Mouse (Mus musculus) CH12.LX (cell line): ENCODE measurements around the gene Gm20388. TPM values are rescaled to one million over a fixed set of nuclear protein-coding genes. Genes with fewer than 3 reads are reported as not detected.

ENCODE experiments used
- DNase-seq: peaks from one replicate; pipeline ENCODE4 v3.0.0-alpha.2; 2013; ENCODE audit errors: extremely low read depth
- H3K27ac ChIP-seq: 2 replicates; pipeline ENCODE4 v1.5.1; 2012; ENCODE audit warnings: low read depth, mild to moderate bottlenecking, control low read depth, moderate library complexity; ENCODE audit not compliant: insufficient read depth
- H3K27me3 ChIP-seq: replicated peaks from 2 replicates; pipeline ENCODE3; 2012; ENCODE audit warnings: inconsistent platforms
- H3K36me3 ChIP-seq, 2 experiments: replicated peaks in 1 of 2; 2 replicates each; pipeline versions ENCODE3 to v1.6.1; 2012; ENCODE audit warnings: inconsistent platforms in 1 of 2, low read length in 1 of 2, mild to moderate bottlenecking in 1 of 2, mixed read lengths in 1 of 2, moderate library complexity in 1 of 2; ENCODE audit not compliant: control insufficient read depth in 1 of 2, insufficient read depth in 1 of 2
- H3K4me1 ChIP-seq, 2 experiments: 2 replicates each; pipeline ENCODE4 v1.6.1; 2012; ENCODE audit warnings: inconsistent platforms in 1 of 2, moderate library complexity in 1 of 2; ENCODE audit not compliant: insufficient read depth in 2 of 2, control insufficient read depth in 1 of 2
- H3K4me2 ChIP-seq: 2 replicates; pipeline ENCODE4 v1.6.1; 2012; ENCODE audit warnings: low read depth, mild to moderate bottlenecking, control low read depth; ENCODE audit not compliant: poor library complexity, insufficient read depth, severe bottlenecking
- H3K4me3 ChIP-seq, 3 experiments: fragments of 150-350 bp in 1 of 3; sonication (generic) in 1 of 3; replicated peaks in 1 of 3; 2 replicates each; pipeline versions ENCODE3 to v1.5.1; 2011 to 2012; ENCODE audit warnings: low read depth in 2 of 3, low read length in 2 of 3, mild to moderate bottlenecking in 2 of 3, moderate library complexity in 2 of 3, control low read depth in 1 of 3, improper control_type of control experiment in 1 of 3, inconsistent platforms in 1 of 3, mixed read lengths in 1 of 3; ENCODE audit not compliant: poor library complexity in 1 of 3
- H3K79me2 ChIP-seq: replicated peaks from 2 replicates; pipeline ENCODE4 v1.6.1; 2012; ENCODE audit warnings: mild to moderate bottlenecking, moderate library complexity; ENCODE audit not compliant: control insufficient read depth, poor library complexity, insufficient read depth, severe bottlenecking; ENCODE audit errors: extremely low read depth
- H3K9ac ChIP-seq: 2 replicates; pipeline ENCODE4 v1.6.1; 2012; ENCODE audit warnings: low read depth, mild to moderate bottlenecking, control low read depth, moderate library complexity; ENCODE audit not compliant: insufficient read depth
- H3K9me3 ChIP-seq: replicated peaks from 2 replicates; pipeline ENCODE3; 2012; ENCODE audit warnings: low read length, inconsistent platforms, mixed read lengths
- CHD1 ChIP-seq: IDR thresholded peaks from 2 replicates; pipeline ENCODE4 v1.6.1; 2012; ENCODE audit warnings: low read depth, low read length, improper control_type of control experiment, inconsistent platforms
- CHD2 ChIP-seq: IDR thresholded peaks from 2 replicates; pipeline ENCODE4 v1.6.1; 2011; ENCODE audit warnings: low read length, improper control_type of control experiment
- CTCF ChIP-seq, 2 experiments: IDR thresholded peaks in 1 of 2; conservative IDR thresholded peaks in 1 of 2; 2 replicates each; pipeline ENCODE4 v1.5.1; 2011 to 2012; ENCODE audit warnings: low read depth in 2 of 2, low read length in 2 of 2, improper control_type of control experiment in 1 of 2, inconsistent platforms in 1 of 2, mild to moderate bottlenecking in 1 of 2, moderate library complexity in 1 of 2
- ELF1 ChIP-seq: IDR thresholded peaks from 2 replicates; pipeline ENCODE4 v1.6.1; 2014; ENCODE audit warnings: low read depth, mild to moderate bottlenecking, inconsistent platforms, low read length, improper control_type of control experiment
- EP300 ChIP-seq: IDR thresholded peaks from 2 replicates; pipeline ENCODE4 v1.6.1; 2011; ENCODE audit warnings: low read length, improper control_type of control experiment
- GABPA ChIP-seq: IDR thresholded peaks from 2 replicates; pipeline ENCODE4 v1.6.1; 2012; ENCODE audit warnings: low read depth, low read length, improper control_type of control experiment, inconsistent platforms; ENCODE audit not compliant: insufficient replicate concordance
- IRF4 ChIP-seq: IDR thresholded peaks from 2 replicates; pipeline ENCODE4 v1.6.1; 2014; ENCODE audit warnings: low read depth, mild to moderate bottlenecking, inconsistent platforms, low read length, improper control_type of control experiment
- KAT2A ChIP-seq: IDR thresholded peaks from 2 replicates; pipeline ENCODE4 v1.6.1; 2012; ENCODE audit warnings: low read length, improper control_type of control experiment, inconsistent platforms; ENCODE audit not compliant: insufficient replicate concordance
- MAZ ChIP-seq: IDR thresholded peaks from 2 replicates; pipeline ENCODE4 v1.6.1; 2012; ENCODE audit warnings: low read depth, mild to moderate bottlenecking, inconsistent platforms, low read length, improper control_type of control experiment, moderate library complexity
- MXI1 ChIP-seq: IDR thresholded peaks from 2 replicates; pipeline ENCODE4 v1.6.1; 2011; ENCODE audit warnings: mild to moderate bottlenecking, low read depth, low read length, improper control_type of control experiment
- RAD21 ChIP-seq: IDR thresholded peaks from 2 replicates; pipeline ENCODE4 v1.6.1; 2011; ENCODE audit warnings: low read depth, mild to moderate bottlenecking, low read length, improper control_type of control experiment, moderate library complexity
- SMC3 ChIP-seq: IDR thresholded peaks from 2 replicates; pipeline ENCODE4 v1.6.1; 2011; ENCODE audit warnings: low read depth, low read length, improper control_type of control experiment
- TBP ChIP-seq: conservative IDR thresholded peaks from 2 replicates; pipeline ENCODE4 v1.6.1; 2011; ENCODE audit warnings: low read depth, low read length, improper control_type of control experiment
- TCF12 ChIP-seq: IDR thresholded peaks from 2 replicates; pipeline ENCODE4 v1.6.1; 2014; ENCODE audit warnings: low read depth, mild to moderate bottlenecking, inconsistent platforms, low read length, improper control_type of control experiment
- ZNF384 ChIP-seq: IDR thresholded peaks from 2 replicates; pipeline ENCODE4 v1.6.1; 2012; ENCODE audit warnings: low read depth, low read length, improper control_type of control experiment, inconsistent platforms
- dilution Hi-C: fragments of 300-500 bp; cut with MboI; formaldehyde crosslinking; loops from 2 replicates; pipeline ENCODE4 v1.14.3; 2020; ENCODE audit warnings: low sequenced_read_pairs; ENCODE audit not compliant: extremely low pct_unique_long_range_greater_than_20kb, extremely low pct_ligation_motif_present
- in situ Hi-C: fragments of 300-500 bp; cut with MboI; formaldehyde crosslinking; loops from 3 replicates; pipeline ENCODE4 v1.14.3; 2019; ENCODE audit warnings: low sequenced_read_pairs, low pct_ligation_motif_present, low pct_unique_long_range_greater_than_20kb, mixed read lengths
- polyA plus RNA-seq: library from polyadenylated mRNA; unstranded; fragments of >175 nt; gene quantifications from 2 replicates; pipeline ENCODE4 v1.2.1, GENCODE M21; 2012; ENCODE audit warnings: low read depth; ENCODE audit not compliant: insufficient read length
- total RNA-seq, 2 experiments: library from RNA; depleted of rRNA; stranded (reverse); fragments of 300-350 nt in 1 of 2; fragments of >200 nt in 1 of 2; gene quantifications; 2 replicates each; pipeline ENCODE4 v1.2.3; 2012 to 2014

The Gm20388 gene
- total and polyA plus RNA-seq, 3 experiments = 14.8 to 26.3 (median 22.2) TPM

GRCm38 (mm10) chr8:120569939-120570715 lies 659.5 kb downstream of the Gm20388 start:
- H3K4me1 ChIP-seq = peaks cover 0 to 18% of the 10 kb centered on the region in 2 experiments; a peak in 2 of 4 replicates
- no peak for TF ChIP-seq ZNF384
- peak; percentile 46 for TF ChIP-seq RAD21
- 0 out of 2 replicates have a peak, but pooled peaks have one; percentile 19 for TF ChIP-seq ELF1
- TF ChIP-seq CTCF (conservative IDR thresholded peaks at IDR 0.05 in 1 of 2, IDR thresholded peaks at IDR 0.05 in 1 of 2; ENCODE audit: low read depth in 2 of 2, low read length in 2 of 2) = peak; percentile 79 to 93
- no peak for TF ChIP-seq MAZ
- no peak for TF ChIP-seq KAT2A
- TF ChIP-seq SMC3 = peak; percentile 75
- peaks cover 97 to 100% of the 10 kb centered on the region in 2 experiments for H3K36me3 ChIP-seq
- no peak overlapping the region for H3K4me3 ChIP-seq
- H3K27ac ChIP-seq = no peak overlapping the region
- dilution Hi-C loops = no loop called here
- no peak overlapping the region for H3K9ac ChIP-seq
- peak; percentile 55 for DNase-seq
- in situ Hi-C loops = no loop called here
- H3K79me2 ChIP-seq = no peaks in the 10 kb centered on the region; the same call in 1 of the 2 replicates
- H3K27me3 ChIP-seq = no peaks in the 10 kb centered on the region
- H3K9me3 ChIP-seq = peaks cover 4% of the 10 kb centered on the region
- H3K4me2 ChIP-seq = no peak overlapping the region

- H3K9me3 ChIP-seq = peaks cover 4% of the 10 kb centered on the region
- no peak overlapping the region for H3K27ac ChIP-seq
- dilution Hi-C loops (no loop called here), in situ Hi-C loops (no loop called here)
- DNase-seq = no peak
- peaks cover 98 to 100% of the 10 kb centered on the region in 2 experiments for H3K36me3 ChIP-seq
- H3K27me3 ChIP-seq = no peaks in the 10 kb centered on the region
- H3K4me1 ChIP-seq = peaks cover 0 to 13% of the 10 kb centered on the region in 2 experiments; a peak in 2 of 4 replicates
- H3K9ac ChIP-seq = no peak overlapping the region
- no peak overlapping the region for H3K4me2 ChIP-seq
- H3K79me2 ChIP-seq = no peaks in the 10 kb centered on the region; the same call in 1 of the 2 replicates
- TF ChIP-seq IRF4 (no peak), MXI1 (no peak), CTCF (conservative IDR thresholded peaks at IDR 0.05 in 1 of 2, IDR thresholded peaks at IDR 0.05 in 1 of 2; ENCODE audit: low read depth in 2 of 2, low read length in 2 of 2) (no peak), TCF12 (no peak), GABPA (no peak), ZNF384 (no peak), CHD2 (no peak), TBP (no peak), CHD1 (no peak), EP300 (no peak)
- H3K4me3 ChIP-seq = no peak overlapping the region
Observed at GRCm38 (mm10) chr8:120571561-120571960, 660.9 kb downstream of the Gm20388 start.
